Mouse (Mus musculus): ENCODE measurements around the gene Akap7. TPM values are rescaled to one million over a fixed set of nuclear protein-coding genes. Genes with fewer than 3 reads are reported as not detected.

Akap7 gene
- total RNA-seq (2023) = 1 to 10 TPM; 6.3 to 8.6 TPM

GRCm38 (mm10) chr10:25307770-25308169, at the start of gene Akap7:
Gene Akap7 (minus strand): TSS chr10:25307870.

Other genes starting within 250 kb of the Akap7 start
- 10 to 100 TPM; 80.1 to 80.7 TPM for gene Epb41l2, start 51.9 kb upstream of the Akap7 start, total RNA-seq (2023)
- not detected for gene Smlr1, start 228.4 kb upstream of the Akap7 start, total RNA-seq (2023)